Mouse (Mus musculus): ENCODE data around the gene Psmd12. TPM values are rescaled to one million over a fixed set of nuclear protein-coding genes. Genes with fewer than 3 reads are reported as not detected.

The Psmd12 gene
- polyA plus RNA-seq, 1 experiment from 2014 or later, result 89.4 TPM

- H3K9me3 ChIP-seq (ENCODE audit: control insufficient read depth), result no peaks in the 10 kb centered on the region
- H3K4me3 ChIP-seq (ENCODE audit: low read depth, low read length), result no peak overlapping the region
- ATAC-seq, result peak; percentile 58; the same call in 1 of the 2 replicates
- H3K36me3 ChIP-seq (ENCODE audit: control insufficient read depth, insufficient read depth), result no peaks in the 10 kb centered on the region
- no peaks in the 10 kb centered on the region for H3K27me3 ChIP-seq (replicated peaks; ENCODE audit: control insufficient read depth, insufficient read depth, low read length)
- peak overlapping the region; percentile 68 for H3K27ac ChIP-seq (ENCODE audit: low read depth, low read length)
- no peak overlapping the region for H3K9ac ChIP-seq (ENCODE audit: low read depth, low read length)
- 40% methylated on average over 5 of the region's 5 CpGs for WGBS
- no peaks in the 10 kb centered on the region for H3K4me1 ChIP-seq (replicated peaks; ENCODE audit: control insufficient read depth, insufficient read depth, low read length)
- no peak overlapping the region for H3K4me2 ChIP-seq (replicated peaks; ENCODE audit: low read depth)
- TF ChIP-seq CTCF (IDR thresholded peaks at IDR 0.05; ENCODE audit: low read depth), result no peak
Observed at GRCm38 (mm10) chr11:107518645-107519429, 39.6 kb downstream of the Psmd12 start.

- Histone ChIP-seq H3K4me2 (replicated peaks; ENCODE audit: low read depth) (no peak overlapping the region), H3K4me1 (replicated peaks; ENCODE audit: control insufficient read depth, insufficient read depth, low read length) (no peaks in the 10 kb centered on the region), H3K4me3 (ENCODE audit: low read depth, low read length) (no peak overlapping the region), H3K9me3 (ENCODE audit: control insufficient read depth) (no peaks in the 10 kb centered on the region), H3K27me3 (replicated peaks; ENCODE audit: control insufficient read depth, insufficient read depth, low read length) (no peaks in the 10 kb centered on the region), H3K27ac (ENCODE audit: low read depth, low read length) (no peak overlapping the region), H3K9ac (ENCODE audit: low read depth, low read length) (no peak overlapping the region), H3K36me3 (ENCODE audit: control insufficient read depth, insufficient read depth) (no peaks in the 10 kb centered on the region)
- ATAC-seq, result no peak
- 67% methylated on average over 1 of the region's 1 CpGs for whole genome bisulfite sequencing
- no peak for TF ChIP-seq CTCF (IDR thresholded peaks at IDR 0.05; ENCODE audit: low read depth)
Observed at GRCm38 (mm10) chr11:107521153-107521552, 41.9 kb downstream of the Psmd12 start.

GRCm38 (mm10) chr11:107524966-107525365, 45.7 kb downstream of the Psmd12 start:
- TF ChIP-seq CTCF (IDR thresholded peaks at IDR 0.05; ENCODE audit: low read depth), result no peak
- Histone ChIP-seq H3K27me3 (replicated peaks; ENCODE audit: control insufficient read depth, insufficient read depth, low read length) (no peaks in the 10 kb centered on the region), H3K4me3 (ENCODE audit: low read depth, low read length) (no peak overlapping the region), H3K9me3 (ENCODE audit: control insufficient read depth) (no peaks in the 10 kb centered on the region), H3K27ac (ENCODE audit: low read depth, low read length) (no peak overlapping the region), H3K4me2 (replicated peaks; ENCODE audit: low read depth) (no peak overlapping the region), H3K9ac (ENCODE audit: low read depth, low read length) (no peak overlapping the region), H3K4me1 (replicated peaks; ENCODE audit: control insufficient read depth, insufficient read depth, low read length) (no peaks in the 10 kb centered on the region), H3K36me3 (ENCODE audit: control insufficient read depth, insufficient read depth) (no peaks in the 10 kb centered on the region)
- WGBS, result 59% methylated on average over 1 of the region's 1 CpGs
- ATAC-seq, result no peak

- no peaks in the 10 kb centered on the region for H3K9me3 ChIP-seq (ENCODE audit: control insufficient read depth)
- no peak overlapping the region for H3K9ac ChIP-seq (ENCODE audit: low read depth, low read length)
- no peaks in the 10 kb centered on the region for H3K36me3 ChIP-seq (ENCODE audit: control insufficient read depth, insufficient read depth)
- no peak for ATAC-seq
- 76% methylated on average over 3 of the region's 3 CpGs for WGBS
- H3K27ac ChIP-seq (ENCODE audit: low read depth, low read length), result no peak overlapping the region
- TF ChIP-seq CTCF (IDR thresholded peaks at IDR 0.05; ENCODE audit: low read depth), result no peak
- no peaks in the 10 kb centered on the region for H3K27me3 ChIP-seq (replicated peaks; ENCODE audit: control insufficient read depth, insufficient read depth, low read length)
- no peaks in the 10 kb centered on the region for H3K4me1 ChIP-seq (replicated peaks; ENCODE audit: control insufficient read depth, insufficient read depth, low read length)
- H3K4me3 ChIP-seq (ENCODE audit: low read depth, low read length), result no peak overlapping the region
- H3K4me2 ChIP-seq (replicated peaks; ENCODE audit: low read depth), result no peak overlapping the region
Observed at GRCm38 (mm10) chr11:107527632-107528031, 48.3 kb downstream of the Psmd12 start.

GRCm38 (mm10) chr11:107529320-107529719, 50.0 kb downstream of the Psmd12 start:
- Histone ChIP-seq H3K9ac (ENCODE audit: low read depth, low read length) (no peak overlapping the region), H3K4me1 (replicated peaks; ENCODE audit: control insufficient read depth, insufficient read depth, low read length) (no peaks in the 10 kb centered on the region), H3K27me3 (replicated peaks; ENCODE audit: control insufficient read depth, insufficient read depth, low read length) (no peaks in the 10 kb centered on the region), H3K4me3 (ENCODE audit: low read depth, low read length) (no peak overlapping the region), H3K9me3 (ENCODE audit: control insufficient read depth) (no peaks in the 10 kb centered on the region), H3K36me3 (ENCODE audit: control insufficient read depth, insufficient read depth) (no peaks in the 10 kb centered on the region), H3K4me2 (replicated peaks; ENCODE audit: low read depth) (no peak overlapping the region), H3K27ac (ENCODE audit: low read depth, low read length) (no peak overlapping the region)
- TF ChIP-seq CTCF (IDR thresholded peaks at IDR 0.05; ENCODE audit: low read depth), result peak; percentile 38
- WGBS, result 54% methylated on average over 8 of the region's 8 CpGs
- ATAC-seq, result no peak

- no peak overlapping the region for H3K4me3 ChIP-seq (ENCODE audit: low read depth, low read length)
- WGBS, result 70% methylated on average over 4 of the region's 4 CpGs
- H3K9me3 ChIP-seq (ENCODE audit: control insufficient read depth), result no peaks in the 10 kb centered on the region
- H3K4me1 ChIP-seq (replicated peaks; ENCODE audit: control insufficient read depth, insufficient read depth, low read length), result no peaks in the 10 kb centered on the region
- no peak overlapping the region for H3K9ac ChIP-seq (ENCODE audit: low read depth, low read length)
- no peaks in the 10 kb centered on the region for H3K36me3 ChIP-seq (ENCODE audit: control insufficient read depth, insufficient read depth)
- no peak for ATAC-seq
- no peak overlapping the region for H3K4me2 ChIP-seq (replicated peaks; ENCODE audit: low read depth)
- H3K27ac ChIP-seq (ENCODE audit: low read depth, low read length), result no peak overlapping the region
- TF ChIP-seq CTCF (IDR thresholded peaks at IDR 0.05; ENCODE audit: low read depth), result no peak
- H3K27me3 ChIP-seq (replicated peaks; ENCODE audit: control insufficient read depth, insufficient read depth, low read length), result no peaks in the 10 kb centered on the region
Observed at GRCm38 (mm10) chr11:107531445-107531844, 52.2 kb downstream of the Psmd12 start.

Measured in intestine, postnatal 0 days (tissue).